Mouse (Mus musculus): ENCODE results near the gene Carmil3. TPM values are rescaled to one million over a fixed set of nuclear protein-coding genes. Genes with fewer than 3 reads are reported as not detected.

Gene Carmil3
- 17.0 and 24.5 TPM in 2 replicates for polyA plus RNA-seq (2015; fragmentation: Nextera tagmentation; extraction: Ambion mirVana)

GRCm38 (mm10) chr14:55490361-55491201, at the start of gene Carmil3:
TSS of gene Carmil3 (plus strand) at chr14:55490651.
- H3K4me1 ChIP-seq (replicated peaks) = peaks cover 26% of the 10 kb centered on the region
- no peaks in the 10 kb centered on the region for H3K9me3 ChIP-seq
- H3K27me3 ChIP-seq = no peaks in the 10 kb centered on the region
- under 1% methylated on average over 61 of the region's 68 CpGs for WGBS
- peak within 1 kb of the TSS; percentile 94 for H3K27ac ChIP-seq
- H3K36me3 ChIP-seq = peaks cover 27% of the 10 kb centered on the region
- peak; percentile 91 for ATAC-seq
- H3K4me2 ChIP-seq (replicated peaks) = peak within 1 kb of the TSS; percentile 72
- H3K4me3 ChIP-seq (replicated peaks) = peak within 1 kb of the TSS; percentile 87
- peak within 1 kb of the TSS; percentile 90 for H3K9ac ChIP-seq (replicated peaks)

GRCm38 (mm10) chr14:55457693-55458092, 32.8 kb upstream of the Carmil3 start:
- H3K4me2 ChIP-seq (replicated peaks) = no peak overlapping the region
- H3K27me3 ChIP-seq = no peaks in the 10 kb centered on the region
- H3K27ac ChIP-seq = no peak overlapping the region
- H3K9ac ChIP-seq (replicated peaks) = no peak overlapping the region
- peaks cover 8% of the 10 kb centered on the region for H3K9me3 ChIP-seq
- H3K4me3 ChIP-seq (replicated peaks) = no peak overlapping the region
- 87% methylated on average over 2 of the region's 2 CpGs for WGBS
- ATAC-seq = no peak
- no peaks in the 10 kb centered on the region for H3K4me1 ChIP-seq (replicated peaks)
- no peaks in the 10 kb centered on the region for H3K36me3 ChIP-seq

GRCm38 (mm10) chr14:55458273-55458672, 32.2 kb upstream of the Carmil3 start:
- H3K27ac ChIP-seq = no peak overlapping the region

GRCm38 (mm10) chr14:55458761-55459160, 31.7 kb upstream of the Carmil3 start:
- Histone ChIP-seq H3K4me3 (replicated peaks) (no peak overlapping the region), H3K27ac (no peak overlapping the region), H3K27me3 (no peaks in the 10 kb centered on the region), H3K9ac (replicated peaks) (no peak overlapping the region), H3K4me1 (replicated peaks) (no peaks in the 10 kb centered on the region), H3K4me2 (replicated peaks) (no peak overlapping the region), H3K36me3 (no peaks in the 10 kb centered on the region), H3K9me3 (peaks cover 8% of the 10 kb centered on the region)
- no peak for ATAC-seq
- 93% methylated on average over 3 of the region's 3 CpGs for WGBS

More at GRCm38 (mm10) chr14:55458273-55458672, 32.2 kb upstream of the Carmil3 start:
- 29% methylated on average over 10 of the region's 10 CpGs for WGBS
- no peaks in the 10 kb centered on the region for H3K36me3 ChIP-seq
- no peak overlapping the region for H3K4me3 ChIP-seq (replicated peaks)
- no peak overlapping the region for H3K9ac ChIP-seq (replicated peaks)
- no peak overlapping the region for H3K4me2 ChIP-seq (replicated peaks)
- no peaks in the 10 kb centered on the region for H3K27me3 ChIP-seq
- ATAC-seq = no peak
- peaks cover 8% of the 10 kb centered on the region for H3K9me3 ChIP-seq
- H3K4me1 ChIP-seq (replicated peaks) = no peaks in the 10 kb centered on the region

- no peaks in the 10 kb centered on the region for H3K4me1 ChIP-seq (replicated peaks)
- peaks cover 8% of the 10 kb centered on the region for H3K9me3 ChIP-seq
- WGBS = 86% methylated on average over 4 of the region's 4 CpGs
- H3K27ac ChIP-seq = no peak overlapping the region
- H3K9ac ChIP-seq (replicated peaks) = no peak overlapping the region
- ATAC-seq = no peak
- H3K4me3 ChIP-seq (replicated peaks) = no peak overlapping the region
- H3K36me3 ChIP-seq = no peaks in the 10 kb centered on the region
- no peaks in the 10 kb centered on the region for H3K27me3 ChIP-seq
- no peak overlapping the region for H3K4me2 ChIP-seq (replicated peaks)
These were observed 30.7 kb upstream of the Carmil3 start for GRCm38 (mm10) chr14:55459796-55460195.

GRCm38 (mm10) chr14:55460297-55460696, 30.2 kb upstream of the Carmil3 start:
- no peak for ATAC-seq
- H3K4me1 ChIP-seq (replicated peaks) = no peaks in the 10 kb centered on the region
- no peaks in the 10 kb centered on the region for H3K27me3 ChIP-seq
- WGBS = 80% methylated on average over 10 of the region's 10 CpGs
- H3K4me2 ChIP-seq (replicated peaks) = no peak overlapping the region
- H3K27ac ChIP-seq = no peak overlapping the region
- H3K4me3 ChIP-seq (replicated peaks) = no peak overlapping the region
- H3K9ac ChIP-seq (replicated peaks) = no peak overlapping the region
- no peaks in the 10 kb centered on the region for H3K36me3 ChIP-seq
- peaks cover 7% of the 10 kb centered on the region for H3K9me3 ChIP-seq

GRCm38 (mm10) chr14:55461757-55462156, 28.7 kb upstream of the Carmil3 start:
- Histone ChIP-seq H3K9ac (replicated peaks) (no peak overlapping the region), H3K4me3 (replicated peaks) (no peak overlapping the region), H3K27ac (no peak overlapping the region), H3K4me2 (replicated peaks) (no peak overlapping the region), H3K4me1 (replicated peaks) (no peaks in the 10 kb centered on the region), H3K36me3 (no peaks in the 10 kb centered on the region), H3K9me3 (no peaks in the 10 kb centered on the region), H3K27me3 (no peaks in the 10 kb centered on the region)
- no peak for ATAC-seq
- WGBS = 74% methylated on average over 4 of the region's 4 CpGs

- 83% methylated on average over 4 of the region's 4 CpGs for WGBS
- H3K9ac ChIP-seq (replicated peaks) = no peak overlapping the region
- no peak for ATAC-seq
- no peaks in the 10 kb centered on the region for H3K9me3 ChIP-seq
- H3K4me1 ChIP-seq (replicated peaks) = 0 out of 2 replicates have a peak, but pooled peaks cover 3% of the 10 kb centered on the region
- H3K36me3 ChIP-seq = no peaks in the 10 kb centered on the region
- H3K4me2 ChIP-seq (replicated peaks) = no peak overlapping the region
- H3K27me3 ChIP-seq = no peaks in the 10 kb centered on the region
- H3K27ac ChIP-seq = no peak overlapping the region
- H3K4me3 ChIP-seq (replicated peaks) = no peak overlapping the region
These were observed 24.0 kb upstream of the Carmil3 start for GRCm38 (mm10) chr14:55466481-55466880.

GRCm38 (mm10) chr14:55467108-55467507, 23.3 kb upstream of the Carmil3 start:
- Histone ChIP-seq H3K36me3 (no peaks in the 10 kb centered on the region), H3K9me3 (no peaks in the 10 kb centered on the region), H3K27ac (no peak overlapping the region), H3K27me3 (no peaks in the 10 kb centered on the region), H3K4me2 (replicated peaks) (no peak overlapping the region), H3K9ac (replicated peaks) (no peak overlapping the region), H3K4me3 (replicated peaks) (no peak overlapping the region), H3K4me1 (replicated peaks) (0 out of 2 replicates have a peak, but pooled peaks cover 3% of the 10 kb centered on the region)
- 84% methylated on average over 7 of the region's 7 CpGs for WGBS
- ATAC-seq = no peak

GRCm38 (mm10) chr14:55468301-55468741, 22.1 kb upstream of the Carmil3 start:
- WGBS = 84% methylated on average over 2 of the region's 2 CpGs
- Histone ChIP-seq H3K9me3 (no peaks in the 10 kb centered on the region), H3K36me3 (no peaks in the 10 kb centered on the region), H3K4me3 (replicated peaks) (no peak overlapping the region), H3K9ac (replicated peaks) (no peak overlapping the region), H3K4me1 (replicated peaks) (0 out of 2 replicates have a peak, but pooled peaks cover 3% of the 10 kb centered on the region), H3K27ac (no peak overlapping the region), H3K4me2 (replicated peaks) (no peak overlapping the region), H3K27me3 (no peaks in the 10 kb centered on the region)
- ATAC-seq = no peak

- Histone ChIP-seq H3K27ac (no peak overlapping the region), H3K4me2 (replicated peaks) (no peak overlapping the region), H3K4me1 (replicated peaks) (0 out of 2 replicates have a peak, but pooled peaks cover 3% of the 10 kb centered on the region), H3K27me3 (no peaks in the 10 kb centered on the region), H3K36me3 (no peaks in the 10 kb centered on the region), H3K4me3 (replicated peaks) (no peak overlapping the region), H3K9ac (replicated peaks) (no peak overlapping the region), H3K9me3 (no peaks in the 10 kb centered on the region)
- ATAC-seq = no peak
- 93% methylated on average over 2 of the region's 2 CpGs for WGBS
These were observed 21.4 kb upstream of the Carmil3 start for GRCm38 (mm10) chr14:55469041-55469440.

GRCm38 (mm10) chr14:55469821-55470220, 20.6 kb upstream of the Carmil3 start:
- H3K36me3 ChIP-seq = no peaks in the 10 kb centered on the region
- no peaks in the 10 kb centered on the region for H3K27me3 ChIP-seq
- 0 out of 2 replicates have a peak, but pooled peaks cover 3% of the 10 kb centered on the region for H3K4me1 ChIP-seq (replicated peaks)
- no peak overlapping the region for H3K4me2 ChIP-seq (replicated peaks)
- WGBS = 84% methylated on average over 6 of the region's 6 CpGs
- H3K9ac ChIP-seq (replicated peaks) = no peak overlapping the region
- no peak for ATAC-seq
- H3K9me3 ChIP-seq = no peaks in the 10 kb centered on the region
- H3K27ac ChIP-seq = no peak overlapping the region
- H3K4me3 ChIP-seq (replicated peaks) = no peak overlapping the region
